Mouse (Mus musculus): ENCODE results near the gene Rabepk. TPM values are rescaled to one million over a fixed set of nuclear protein-coding genes. Genes with fewer than 3 reads are reported as not detected.

Gene Rabepk
- total and polyA plus RNA-seq, 3 experiments: 62.1 to 88.4 (median 68.8) TPM

- Histone ChIP-seq H3K27me3 (replicated peaks) (no peaks in the 10 kb centered on the region), H3K36me3 (replicated peaks in 1 of 2; ENCODE audit: control insufficient read depth in 1 of 2, insufficient read depth in 1 of 2, low read length in 1 of 2) (peaks cover 6 to 50% of the 10 kb centered on the region in 2 experiments), H3K79me2 (replicated peaks; ENCODE audit: control insufficient read depth, extremely low read depth, insufficient read depth, poor library complexity, severe bottlenecking) (peaks cover 27% of the 10 kb centered on the region), H3K27ac (ENCODE audit: insufficient read depth, low read depth) (no peak overlapping the region), H3K4me3 (replicated peaks in 1 of 3; ENCODE audit: low read depth in 2 of 3, low read length in 2 of 3, poor library complexity in 1 of 3) (no peak overlapping the region), H3K9ac (ENCODE audit: insufficient read depth, low read depth) (no peak overlapping the region), H3K9me3 (replicated peaks; ENCODE audit: low read length) (no peaks in the 10 kb centered on the region), H3K4me1 (ENCODE audit: control insufficient read depth in 1 of 2, insufficient read depth in 2 of 2) (peaks cover 0 to 8% of the 10 kb centered on the region in 2 experiments; a peak in 1 of 4 replicates), H3K4me2 (ENCODE audit: insufficient read depth, low read depth, poor library complexity, severe bottlenecking) (no peak overlapping the region)
- in situ Hi-C loops (cut with MboI; ENCODE audit: low pct_ligation_motif_present, low pct_unique_long_range_greater_than_20kb, low sequenced_read_pairs) (no loop called here), dilution Hi-C loops (cut with MboI; ENCODE audit: extremely low pct_ligation_motif_present, extremely low pct_unique_long_range_greater_than_20kb, low sequenced_read_pairs) (no loop called here)
- DNase-seq (ENCODE audit: extremely low read depth): no peak
- TF ChIP-seq MAX (IDR thresholded peaks at IDR 0.05; ENCODE audit: low read length) (no peak), TCF12 (IDR thresholded peaks at IDR 0.05; ENCODE audit: low read depth, low read length) (no peak), IRF4 (IDR thresholded peaks at IDR 0.05; ENCODE audit: low read depth, low read length) (no peak), MAZ (IDR thresholded peaks at IDR 0.05; ENCODE audit: low read depth, low read length) (no peak), MYC (IDR thresholded peaks at IDR 0.05; ENCODE audit: low read depth, low read length) (no peak), JUND (conservative IDR thresholded peaks at IDR 0.05; ENCODE audit: low read depth, low read length) (no peak), ZKSCAN1 (IDR thresholded peaks at IDR 0.05; ENCODE audit: borderline replicate concordance, low read depth, low read length) (no peak), ZNF384 (IDR thresholded peaks at IDR 0.05; ENCODE audit: low read depth, low read length) (no peak), POLR2AphosphoS2 (IDR thresholded peaks at IDR 0.05; ENCODE audit: low read depth, low read length) (no peak), KAT2A (IDR thresholded peaks at IDR 0.05; ENCODE audit: insufficient replicate concordance, low read length) (no peak), GABPA (IDR thresholded peaks at IDR 0.05; ENCODE audit: insufficient replicate concordance, low read depth, low read length) (no peak), HCFC1 (IDR thresholded peaks at IDR 0.05; ENCODE audit: low read depth, low read length) (no peak), BHLHE40 (IDR thresholded peaks at IDR 0.05; ENCODE audit: low read depth, low read length) (no peak), CHD1 (IDR thresholded peaks at IDR 0.05; ENCODE audit: low read depth, low read length) (no peak)
These were observed 57.0 kb downstream of the Rabepk start for GRCm38 (mm10) chr2:34742675-34743074.

- dilution Hi-C loops (cut with MboI; ENCODE audit: extremely low pct_ligation_motif_present, extremely low pct_unique_long_range_greater_than_20kb, low sequenced_read_pairs) (no loop called here), in situ Hi-C loops (cut with MboI; ENCODE audit: low pct_ligation_motif_present, low pct_unique_long_range_greater_than_20kb, low sequenced_read_pairs) (no loop called here)
- H3K36me3 ChIP-seq (replicated peaks in 1 of 2; ENCODE audit: control insufficient read depth in 1 of 2, insufficient read depth in 1 of 2, low read length in 1 of 2): peaks cover 6 to 48% of the 10 kb centered on the region in 2 experiments
- no peak overlapping the region for H3K4me2 ChIP-seq (ENCODE audit: insufficient read depth, low read depth, poor library complexity, severe bottlenecking)
- TF ChIP-seq RAD21 (IDR thresholded peaks at IDR 0.05; ENCODE audit: low read depth, low read length): no peak
- TF ChIP-seq CTCF (conservative IDR thresholded peaks at IDR 0.05 in 1 of 2, IDR thresholded peaks at IDR 0.05 in 1 of 2; ENCODE audit: low read depth in 2 of 2, low read length in 2 of 2): no peak
- TF ChIP-seq CHD2 (IDR thresholded peaks at IDR 0.05; ENCODE audit: low read length): no peak
- TF ChIP-seq POLR2AphosphoS2 (IDR thresholded peaks at IDR 0.05; ENCODE audit: low read depth, low read length): no peak
- TF ChIP-seq MAFK (IDR thresholded peaks at IDR 0.05; ENCODE audit: insufficient replicate concordance, low read length): no peak
- TF ChIP-seq ETS1 (conservative IDR thresholded peaks at IDR 0.05; ENCODE audit: low read depth, low read length): no peak
- TF ChIP-seq IRF4 (IDR thresholded peaks at IDR 0.05; ENCODE audit: low read depth, low read length): no peak
- TF ChIP-seq USF1 (IDR thresholded peaks at IDR 0.05; ENCODE audit: low read depth, low read length): no peak
- no peak for TF ChIP-seq ZC3H11A (IDR thresholded peaks at IDR 0.05; ENCODE audit: low read depth, low read length)
- no peak overlapping the region for H3K9ac ChIP-seq (ENCODE audit: insufficient read depth, low read depth)
- peaks cover 35% of the 10 kb centered on the region for H3K79me2 ChIP-seq (replicated peaks; ENCODE audit: control insufficient read depth, extremely low read depth, insufficient read depth, poor library complexity, severe bottlenecking)
- no peaks in the 10 kb centered on the region for H3K27me3 ChIP-seq (replicated peaks)
- no peaks in the 10 kb centered on the region for H3K9me3 ChIP-seq (replicated peaks; ENCODE audit: low read length)
- H3K4me3 ChIP-seq (replicated peaks in 1 of 3; ENCODE audit: low read depth in 2 of 3, low read length in 2 of 3, poor library complexity in 1 of 3): no peak overlapping the region
- H3K4me1 ChIP-seq (ENCODE audit: control insufficient read depth in 1 of 2, insufficient read depth in 2 of 2): peaks cover 0 to 8% of the 10 kb centered on the region in 2 experiments; a peak in 1 of 4 replicates
- no peak for DNase-seq (ENCODE audit: extremely low read depth)
- no peak overlapping the region for H3K27ac ChIP-seq (ENCODE audit: insufficient read depth, low read depth)
These were observed 58.1 kb downstream of the Rabepk start for GRCm38 (mm10) chr2:34741390-34742159.

Data from CH12.LX (cell line).